Mouse (Mus musculus) lung, postnatal 0 days (tissue): ENCODE results near the gene Hist2h4.
A peak's percentile ranks its signal among the peaks of the same experiment; 100 is the strongest.
"Not testable (repeated sequence)": the region's sequence is repeated elsewhere in the genome, so short reads cannot be mapped to it uniquely, and the experiment has no call there.

Experiments
- CTCF ChIP-seq: IDR thresholded peaks from 2 replicates; pipeline ENCODE4 v1.5.1; 2016; ENCODE audit warnings: antibody characterized with exemption, mild to moderate bottlenecking
- EP300 ChIP-seq: IDR thresholded peaks from 2 replicates; pipeline ENCODE4 v1.6.1; 2016; ENCODE audit warnings: antibody characterized with exemption, mild to moderate bottlenecking, control low read depth

- peak; percentile 89 for TF ChIP-seq CTCF
- TF ChIP-seq EP300 = not testable (repeated sequence)
Measured at GRCm38 (mm10) chr3:96287334-96287733, 24.2 kb upstream of the Hist2h4 start.
